Mouse (Mus musculus) colon, adult 2 months (tissue): ENCODE results near the gene Olfr196. TPM values are rescaled to one million over a fixed set of nuclear protein-coding genes. Genes with fewer than 3 reads are reported as not detected.

Source experiments
- polyA plus RNA-seq: library from polyadenylated mRNA; depleted of rRNA; stranded (reverse); fragments of >200 nt; gene quantifications from 2 replicates; pipeline ENCODE4 v1.2.3, GENCODE M21; 2012; rRNA removed

Olfr196 gene
- not detected in 2 replicates for polyA plus RNA-seq

DNA sequence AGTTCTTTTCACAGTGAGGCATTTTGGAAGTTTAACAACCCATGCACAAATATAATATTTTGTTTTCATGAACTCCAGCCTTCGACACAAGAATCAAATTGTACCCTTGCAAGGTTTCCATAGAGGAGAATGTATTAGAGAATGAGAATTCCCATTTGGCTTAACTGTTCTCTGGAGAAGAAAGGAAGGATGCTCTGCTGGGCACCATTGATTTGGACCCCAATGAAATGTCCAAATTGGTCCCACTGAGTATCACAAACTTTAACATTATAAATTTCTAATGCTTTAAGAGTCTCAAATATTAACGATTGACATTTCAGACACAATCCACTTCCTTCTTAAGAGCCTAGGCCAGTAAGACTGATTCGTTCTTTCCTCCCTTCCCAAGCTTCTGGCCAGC lies at the start of gene Olfr196:
Olfr196 (minus strand) TSS at position 101 of the 400 bp plus-strand sequence.

DNA sequence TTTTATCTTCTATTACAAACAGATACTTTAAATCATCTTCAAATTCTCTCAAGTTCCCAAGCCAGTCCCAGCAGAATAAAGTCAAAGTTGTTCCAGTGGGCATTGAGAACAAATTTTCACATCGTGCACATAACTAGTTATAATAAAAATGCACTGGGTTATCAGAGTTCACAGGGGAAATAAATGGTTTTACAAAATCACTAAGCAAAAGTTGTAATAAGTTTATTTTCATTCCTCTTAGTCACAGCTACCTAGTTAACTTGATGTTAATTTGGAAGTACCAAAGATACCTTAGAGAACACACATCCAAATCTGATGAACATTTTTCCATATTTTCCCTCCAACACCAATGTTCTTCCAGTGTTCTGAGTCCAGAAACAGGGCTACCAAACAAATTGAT lies 49.4 kb upstream of the Olfr196 start, which contains the start of gene Olfr199:
Olfr199 (minus strand) TSS at position 101 of the 400 bp plus-strand sequence.

GRCm38 (mm10) chr16:59203433-59203832 lies 33.2 kb upstream of the Olfr196 start, which contains the start of gene Olfr198:
Olfr198 (minus strand) TSS chr16:59203533.

GRCm38 (mm10) chr16:59146746-59147145 lies 23.5 kb downstream of the Olfr196 start, which contains the start of gene Olfr195:
Olfr195 (plus strand) TSS chr16:59147046.

GRCm38 (mm10) chr16:59120969-59121368 lies 49.3 kb downstream of the Olfr196 start, which contains the start of gene Olfr194:
Olfr194 (minus strand) TSS chr16:59121069.

Other genes with a start within 250 kb of the Olfr196 start
- not detected in 2 replicates for gene Olfr181, start 241.7 kb downstream of the Olfr196 start, polyA plus RNA-seq
- gene Olfr180, start 241.1 kb downstream of the Olfr196 start, polyA plus RNA-seq, result not detected in 2 replicates
- gene Olfr183, start 175.1 kb downstream of the Olfr196 start, polyA plus RNA-seq, result not detected in 2 replicates
- not detected in 2 replicates for gene Olfr186, start 140.2 kb downstream of the Olfr196 start, polyA plus RNA-seq
- gene Olfr187, start 130.7 kb downstream of the Olfr196 start, polyA plus RNA-seq, result not detected in 2 replicates
- gene Olfr190, start 92.4 kb downstream of the Olfr196 start, polyA plus RNA-seq, result not detected in 2 replicates
- not detected in 2 replicates for gene Olfr191, start 80.6 kb downstream of the Olfr196 start, polyA plus RNA-seq
- not detected in 2 replicates for gene Olfr193, start 58.6 kb downstream of the Olfr196 start, polyA plus RNA-seq
- not detected in 2 replicates for gene Olfr194, start 49.4 kb downstream of the Olfr196 start, polyA plus RNA-seq
- gene Olfr195, start 23.4 kb downstream of the Olfr196 start, polyA plus RNA-seq, result not detected in 2 replicates
- gene Olfr198, start 33.1 kb upstream of the Olfr196 start, polyA plus RNA-seq, result not detected in 2 replicates
- not detected in 2 replicates for gene Olfr199, start 49.3 kb upstream of the Olfr196 start, polyA plus RNA-seq
- gene Olfr201, start 102.2 kb upstream of the Olfr196 start, polyA plus RNA-seq, result not detected in 2 replicates
- not detected in 2 replicates for gene Olfr202, start 116.3 kb upstream of the Olfr196 start, polyA plus RNA-seq
- gene Olfr203, start 128.4 kb upstream of the Olfr196 start, polyA plus RNA-seq, result not detected in 2 replicates
- not detected in 2 replicates for gene Olfr204, start 147.8 kb upstream of the Olfr196 start, polyA plus RNA-seq
- not detected in 2 replicates for gene Olfr205, start 160.7 kb upstream of the Olfr196 start, polyA plus RNA-seq
- not detected in 2 replicates for gene Olfr206, start 178.8 kb upstream of the Olfr196 start, polyA plus RNA-seq
- not detected in 2 replicates for gene Olfr209, start 193.5 kb upstream of the Olfr196 start, polyA plus RNA-seq
- gene Gabrr3, start 236.9 kb upstream of the Olfr196 start, polyA plus RNA-seq, result not detected in 2 replicates